Mouse (Mus musculus): ENCODE results near the gene Iqcf1.

- TF ChIP-seq CTCF (IDR thresholded peaks at IDR 0.05): no peak
- no peak for TF ChIP-seq POLR2A (IDR thresholded peaks at IDR 0.05; ENCODE audit: insufficient read depth, low read depth, low read length)
- TF ChIP-seq EP300 (IDR thresholded peaks at IDR 0.05; ENCODE audit: insufficient read depth, low read depth, low read length): no peak
Measured at GRCm38 (mm10) chr9:106477649-106478048, 22.1 kb upstream of the Iqcf1 start.
